24 mouse cellular contexts compared by ENCODE assay signal in the genomic region with DNA sequence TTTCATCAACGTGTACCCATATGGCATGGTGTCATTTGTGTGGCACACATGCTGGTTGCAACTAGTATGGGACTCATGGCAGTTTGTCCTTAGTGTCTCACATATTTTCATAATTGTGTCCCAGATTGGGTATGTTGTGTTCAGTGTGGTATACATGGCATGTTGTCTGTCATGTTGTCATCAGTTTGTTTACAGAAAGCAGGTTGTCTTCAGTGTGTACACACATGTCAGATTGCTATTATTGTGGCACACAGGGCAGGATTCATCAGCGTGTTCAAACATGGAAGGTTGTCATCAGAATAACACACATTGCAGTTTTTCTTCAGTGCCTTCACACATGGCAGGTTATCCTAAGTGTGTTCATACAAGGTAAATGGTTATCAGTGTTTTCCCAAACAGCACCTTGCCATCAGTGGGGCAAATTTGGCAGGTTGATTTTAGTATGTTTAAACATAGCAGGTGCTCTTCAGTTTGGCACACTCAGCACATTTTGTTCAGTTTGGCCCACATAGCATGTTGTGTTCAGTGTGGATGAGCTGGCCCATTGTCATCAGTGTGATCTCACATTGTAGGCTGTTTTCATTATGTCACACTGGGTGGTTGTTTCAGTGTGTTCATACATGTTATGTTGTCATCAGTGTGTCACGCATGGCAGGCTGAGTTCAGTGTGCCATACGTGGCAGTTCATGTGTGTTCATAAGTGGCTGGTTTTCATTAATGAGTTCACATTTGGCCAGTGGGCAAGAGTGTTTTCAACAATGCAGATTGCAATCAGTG. TPM values are rescaled to one million over a fixed set of nuclear protein-coding genes. Genes with fewer than 3 reads are reported as not detected.
DNase-seq lines count a peak whose midpoint lies in the region; ATAC-seq and TF ChIP-seq lines count a peak whose summit lies in the region.
"Had no signal": no experiment of that assay in that cellular context is flagged by ENCODE, and none has a peak within 500 bp of the region (broad histone marks: within the 10 kb centered on the region; RNA-seq: fewer than 3 reads in every experiment).

No protein-coding gene starts in this region.

- H3K9me3 ChIP-seq in hindbrain, embryonic 14.5 days (ENCODE audit: control insufficient read depth, low read length): no peaks in the 10 kb centered on the region
- H3K9me3 ChIP-seq in hindbrain, embryonic 16.5 days (ENCODE audit: control insufficient read depth, low read length): no peaks in the 10 kb centered on the region
- H3K9me3 ChIP-seq in midbrain, postnatal 0 days (ENCODE audit: low read length): no peaks in the 10 kb centered on the region
- no peaks in the 10 kb centered on the region for H3K9me3 ChIP-seq in midbrain, embryonic 15.5 days
- no peaks in the 10 kb centered on the region for H3K9me3 ChIP-seq in forebrain, embryonic 15.5 days
- H3K9me3 ChIP-seq: embryonic facial prominence, embryonic 12.5 days; heart, embryonic 10.5 days; hindbrain, embryonic 12.5 days had no signal

- no peak for DNase-seq in hindbrain, embryonic 14.5 days (ENCODE audit: low spot score)
- no peak for DNase-seq in midbrain, postnatal 0 days (ENCODE audit: low spot score)
- no peak for DNase-seq in gastrocnemius, postnatal 25 days
- DNase-seq in kidney, adult 18-20 months: no peak
- DNase-seq: adrenal gland, adult 2 months; adrenal gland, postnatal 25 days; cerebellum, adult 11 months; cerebellum, adult 8-10 months; cerebellum, postnatal 14 days; gastrocnemius, postnatal 10 days; heart, postnatal 10 days; heart, postnatal 4 days; kidney, adult 9 months had no signal

- 90% methylated on average over 4 of the region's 4 CpGs for WGBS in hindbrain, embryonic 14.5 days
- WGBS in hindbrain, embryonic 16.5 days: 83% methylated on average over 4 of the region's 4 CpGs
- WGBS in midbrain, postnatal 0 days: 87% methylated on average over 4 of the region's 4 CpGs
- 91% methylated on average over 4 of the region's 4 CpGs for WGBS in midbrain, embryonic 15.5 days
- 68% methylated on average over 4 of the region's 4 CpGs for WGBS in forebrain, embryonic 15.5 days

- H3K27ac ChIP-seq in hindbrain, embryonic 14.5 days: no peak overlapping the region
- H3K27ac ChIP-seq in hindbrain, embryonic 16.5 days (ENCODE audit: low read depth, low read length): no peak overlapping the region
- H3K27ac ChIP-seq in midbrain, postnatal 0 days (ENCODE audit: low read depth, low read length): no peak overlapping the region
- no peak overlapping the region for H3K27ac ChIP-seq in midbrain, embryonic 15.5 days
- no peak overlapping the region for H3K27ac ChIP-seq in forebrain, embryonic 15.5 days (replicated peaks)
- H3K27ac ChIP-seq: embryonic facial prominence, embryonic 12.5 days; heart, embryonic 10.5 days; hindbrain, embryonic 12.5 days had no signal

- no peaks in the 10 kb centered on the region for H3K4me1 ChIP-seq in hindbrain, embryonic 14.5 days (replicated peaks; ENCODE audit: control insufficient read depth, insufficient read depth, low read length)
- no peaks in the 10 kb centered on the region for H3K4me1 ChIP-seq in hindbrain, embryonic 16.5 days (ENCODE audit: control insufficient read depth, insufficient read depth, low read depth, low read length)
- no peaks in the 10 kb centered on the region for H3K4me1 ChIP-seq in midbrain, postnatal 0 days (ENCODE audit: insufficient read depth, low read length)
- H3K4me1 ChIP-seq in midbrain, embryonic 15.5 days: no peaks in the 10 kb centered on the region
- no peaks in the 10 kb centered on the region for H3K4me1 ChIP-seq in forebrain, embryonic 15.5 days
- H3K4me1 ChIP-seq: embryonic facial prominence, embryonic 12.5 days; heart, embryonic 10.5 days; hindbrain, embryonic 12.5 days had no signal

- ATAC-seq in hindbrain, embryonic 14.5 days (ENCODE audit: low FRiP score): 0 out of 2 replicates have a peak, but pooled peaks have one; percentile 27
- no peak for ATAC-seq in hindbrain, embryonic 16.5 days
- peak; percentile 16; the same call in 1 of the 2 replicates for ATAC-seq in midbrain, postnatal 0 days (ENCODE audit: low FRiP score)
- no peak for ATAC-seq in midbrain, embryonic 15.5 days (replicated peaks)
- peak; percentile 83 for ATAC-seq in forebrain, embryonic 15.5 days (replicated peaks)
- ATAC-seq: intestine, postnatal 0 days had no signal

- no peak overlapping the region for H3K9ac ChIP-seq in hindbrain, embryonic 14.5 days
- H3K9ac ChIP-seq in hindbrain, embryonic 16.5 days (ENCODE audit: low read depth, low read length): no peak overlapping the region
- H3K9ac ChIP-seq in midbrain, postnatal 0 days (replicated peaks; ENCODE audit: low read length, poor library complexity, severe bottlenecking): no peak overlapping the region
- no peak overlapping the region for H3K9ac ChIP-seq in midbrain, embryonic 15.5 days
- H3K9ac ChIP-seq in forebrain, embryonic 15.5 days (replicated peaks): no peak overlapping the region
- H3K9ac ChIP-seq: embryonic facial prominence, embryonic 12.5 days; hindbrain, embryonic 12.5 days had no signal

- H3K4me2 ChIP-seq in hindbrain, embryonic 14.5 days (replicated peaks): no peak overlapping the region
- H3K4me2 ChIP-seq in hindbrain, embryonic 16.5 days (ENCODE audit: low read length): no peak overlapping the region
- H3K4me2 ChIP-seq in midbrain, postnatal 0 days (ENCODE audit: low read depth, low read length, poor library complexity, severe bottlenecking): no peak overlapping the region
- H3K4me2 ChIP-seq in midbrain, embryonic 15.5 days: no peak overlapping the region
- no peak overlapping the region for H3K4me2 ChIP-seq in forebrain, embryonic 15.5 days (replicated peaks)
- H3K4me2 ChIP-seq: embryonic facial prominence, embryonic 12.5 days; hindbrain, embryonic 12.5 days had no signal

- no peak overlapping the region for H3K4me3 ChIP-seq in hindbrain, embryonic 14.5 days (replicated peaks; ENCODE audit: low read length)
- no peak overlapping the region for H3K4me3 ChIP-seq in hindbrain, embryonic 16.5 days (ENCODE audit: low read length)
- H3K4me3 ChIP-seq in midbrain, postnatal 0 days (ENCODE audit: low read depth, low read length): no peak overlapping the region
- no peak overlapping the region for H3K4me3 ChIP-seq in midbrain, embryonic 15.5 days
- no peak overlapping the region for H3K4me3 ChIP-seq in forebrain, embryonic 15.5 days
- H3K4me3 ChIP-seq: embryonic facial prominence, embryonic 12.5 days; heart, embryonic 10.5 days; hindbrain, embryonic 12.5 days had no signal

- no peaks in the 10 kb centered on the region for H3K36me3 ChIP-seq in hindbrain, embryonic 14.5 days (replicated peaks; ENCODE audit: control insufficient read depth, insufficient read depth)
- no peaks in the 10 kb centered on the region for H3K36me3 ChIP-seq in hindbrain, embryonic 16.5 days (ENCODE audit: control insufficient read depth, insufficient read depth, low read length)
- H3K36me3 ChIP-seq in midbrain, postnatal 0 days (ENCODE audit: insufficient read depth, low read length): no peaks in the 10 kb centered on the region
- H3K36me3 ChIP-seq in midbrain, embryonic 15.5 days (replicated peaks): no peaks in the 10 kb centered on the region
- no peaks in the 10 kb centered on the region for H3K36me3 ChIP-seq in forebrain, embryonic 15.5 days
- H3K36me3 ChIP-seq: embryonic facial prominence, embryonic 12.5 days; heart, embryonic 10.5 days; hindbrain, embryonic 12.5 days had no signal

- no peak for TF ChIP-seq CTCF in midbrain, postnatal 0 days (IDR thresholded peaks at IDR 0.05)

- no peaks in the 10 kb centered on the region for H3K27me3 ChIP-seq in hindbrain, embryonic 14.5 days (ENCODE audit: control insufficient read depth, insufficient read depth, low read length)
- H3K27me3 ChIP-seq in hindbrain, embryonic 16.5 days (replicated peaks; ENCODE audit: control insufficient read depth, insufficient read depth, low read length): no peaks in the 10 kb centered on the region
- no peaks in the 10 kb centered on the region for H3K27me3 ChIP-seq in midbrain, postnatal 0 days (ENCODE audit: insufficient read depth, low read length)
- H3K27me3 ChIP-seq in midbrain, embryonic 15.5 days (replicated peaks): no peaks in the 10 kb centered on the region
- H3K27me3 ChIP-seq in forebrain, embryonic 15.5 days: no peaks in the 10 kb centered on the region
- H3K27me3 ChIP-seq: embryonic facial prominence, embryonic 12.5 days; hindbrain, embryonic 12.5 days had no signal

RNA-seq across cellular contexts. Expression of a gene that starts 53.9 kb away (rescaled TPM):
- not detected in 2 replicates for polyA plus RNA-seq in hindbrain, embryonic 14.5 days (2014; fragmentation: Nextera tagmentation; extraction: Ambion mirVana)
- polyA plus RNA-seq in hindbrain, embryonic 16.5 days (2015; fragmentation: Nextera tagmentation; extraction: Ambion mirVana): not detected in 2 replicates
- total RNA-seq in midbrain, postnatal 0 days (2014; rRNA removed): not detected in 2 replicates
- not detected in 2 replicates for polyA plus RNA-seq in midbrain, postnatal 0 days (2015; fragmentation: Nextera tagmentation; extraction: Ambion mirVana)
- polyA plus RNA-seq in midbrain, embryonic 15.5 days (2015; fragmentation: Nextera tagmentation; extraction: Ambion mirVana): not detected in 2 replicates
- polyA plus RNA-seq in forebrain, embryonic 15.5 days (2015; fragmentation: Nextera tagmentation; extraction: Ambion mirVana): not detected in 2 replicates
- total RNA-seq in gastrocnemius, postnatal 25 days (2021): not detected
- total RNA-seq: adrenal gland, postnatal 25 days; common myeloid progenitor, adult 5-6 weeks; ES-E14; gastrocnemius, postnatal 10 days; heart, postnatal 10 days; heart, postnatal 4 days had no signal
- polyA plus RNA-seq: adrenal gland, adult 2 months; embryonic facial prominence, embryonic 12.5 days; gonadal fat pad, adult 2 months; heart, embryonic 10.5 days; heart, embryonic 14.5 days; hindbrain, embryonic 12.5 days; intestine, postnatal 0 days had no signal

Comparison
In these comparisons a context has a peak if more than half of its experiments do, and no peak if none do; other contexts are left out.
1. ATAC-seq: peak in hindbrain, embryonic 14.5 days (single experiment), midbrain, postnatal 0 days (single experiment) and forebrain, embryonic 15.5 days (single experiment); none in hindbrain, embryonic 16.5 days (single experiment) and midbrain, embryonic 15.5 days (single experiment).